Mouse (Mus musculus) right cerebral cortex, postnatal 10 days (tissue): ENCODE data around the gene Cntf.
"Not testable (repeated sequence)": the region's sequence is repeated elsewhere in the genome, so short reads cannot be mapped to it uniquely, and the experiment has no call there.

Source experiments
- DNase-seq, 2 experiments: peaks; one replicate each; pipeline ENCODE4 v3.0.0; 2021; ENCODE audit warnings: low spot score in 2 of 2

Gene Cntf

DNA sequence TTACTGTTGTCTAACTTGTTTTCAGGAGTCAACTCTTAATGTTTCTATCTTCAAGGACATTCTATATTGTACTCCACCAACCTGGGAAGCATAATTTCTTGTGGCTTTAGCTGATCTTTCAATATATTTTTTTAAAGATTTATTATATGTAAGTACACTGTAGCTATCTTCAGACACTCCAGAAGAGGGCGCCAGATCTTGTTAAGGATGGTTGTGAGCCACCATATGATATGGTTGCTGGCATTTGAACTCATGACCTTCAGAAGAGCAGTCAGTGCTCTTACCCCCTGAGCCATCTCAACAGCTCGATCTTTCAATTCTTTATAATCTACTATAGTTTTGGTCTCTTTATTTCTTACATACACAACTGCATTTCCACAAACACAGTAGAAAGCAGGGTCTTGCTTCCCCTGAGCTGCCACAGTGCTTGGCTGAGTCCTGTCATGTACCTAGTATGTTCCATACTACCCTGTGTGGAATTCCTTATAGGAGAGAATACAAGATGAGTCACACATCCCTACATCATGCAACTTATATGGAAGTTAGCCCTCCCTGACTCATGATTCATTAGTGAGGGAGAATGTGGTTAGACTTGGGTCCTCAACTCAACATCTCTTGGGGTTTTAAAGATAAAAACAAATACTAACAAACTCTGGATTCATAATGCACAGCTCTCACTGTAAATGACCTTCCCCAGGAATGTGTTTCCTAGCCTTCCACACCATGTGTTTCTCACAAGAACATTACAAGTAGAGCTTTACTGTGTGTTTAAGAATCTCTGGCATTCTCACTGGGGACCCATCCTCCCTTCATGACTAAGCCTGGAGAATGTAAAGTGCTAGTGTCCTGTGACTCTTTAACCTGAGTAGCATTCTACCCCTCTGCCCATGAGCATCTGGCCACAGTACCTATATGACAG, 3.0 kb downstream of the Cntf start:
- no peak for DNase-seq

DNA sequence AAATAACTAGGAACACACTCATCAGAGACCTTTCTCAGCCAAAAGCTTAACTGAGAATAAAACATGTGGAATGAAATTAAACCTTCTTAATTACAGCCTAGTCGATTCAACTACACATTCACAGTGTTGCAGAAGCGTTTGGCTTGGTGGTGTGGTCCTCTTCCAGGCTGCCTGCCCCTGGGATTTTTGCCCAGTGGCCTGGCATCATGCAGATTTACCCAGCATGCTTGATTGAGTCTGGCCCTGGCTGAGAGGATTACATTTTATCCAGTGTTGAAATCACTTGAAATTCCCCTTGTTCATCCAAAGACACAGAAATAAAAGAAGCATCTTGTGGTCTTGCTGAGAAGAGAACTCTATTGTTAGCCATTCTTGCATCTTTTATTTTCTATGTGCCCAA, 5.8 kb downstream of the Cntf start:
- DNase-seq = peak; percentile 81 to 83

DNA sequence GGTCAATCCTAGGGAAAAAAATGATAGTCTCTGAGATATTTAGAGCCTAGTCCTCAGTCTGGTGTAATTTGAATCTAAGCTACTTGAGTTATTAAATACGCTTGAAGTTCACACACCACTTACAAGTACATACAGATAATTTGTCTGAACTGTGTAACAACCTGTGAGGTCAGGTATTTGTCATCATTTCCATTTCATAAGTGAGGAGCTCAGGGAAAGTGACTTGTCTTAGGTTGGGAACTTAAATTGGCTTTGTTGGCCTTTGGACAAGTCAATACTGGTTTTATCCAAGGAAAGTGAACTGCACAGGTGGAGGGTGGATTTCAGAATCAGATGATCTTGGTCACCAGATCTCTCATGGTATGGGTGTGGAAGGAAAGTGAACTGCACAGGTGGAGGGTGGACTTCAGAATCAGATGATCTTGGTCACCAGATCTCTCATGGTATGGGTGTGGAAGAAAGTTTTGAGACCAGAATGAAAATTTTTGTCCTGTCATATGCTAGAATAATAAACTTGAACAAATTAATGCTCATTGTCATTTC, 6.4 kb downstream of the Cntf start:
- DNase-seq = no peak

GRCm38 (mm10) chr19:12756286-12756685, 9.1 kb downstream of the Cntf start:
- no peak for DNase-seq

DNA sequence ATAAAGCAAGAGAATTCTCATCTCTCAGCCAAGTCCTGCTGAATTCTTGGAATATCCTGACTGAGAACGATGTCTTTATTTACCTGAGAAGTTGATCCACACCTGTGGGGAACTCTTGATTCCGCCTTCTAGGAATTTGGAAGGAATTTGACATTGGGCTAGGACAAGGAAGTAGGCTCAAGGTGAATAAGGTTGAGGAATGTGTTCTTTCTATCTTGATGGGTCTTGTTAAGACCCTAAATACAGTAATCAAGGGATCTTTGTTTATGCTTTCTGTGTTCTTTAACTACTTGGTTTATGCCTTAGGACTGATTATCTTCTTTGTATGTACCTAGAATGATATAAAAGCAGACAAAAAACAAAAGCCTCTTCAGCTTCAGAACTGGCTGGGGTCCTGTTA, 33.5 kb downstream of the Cntf start:
- no peak for DNase-seq

GRCm38 (mm10) chr19:12731036-12731435, 34.4 kb downstream of the Cntf start:
- no peak for DNase-seq

- DNase-seq = no peak
Measured at GRCm38 (mm10) chr19:12725851-12726250, 39.6 kb downstream of the Cntf start.

- DNase-seq = peak in 1 of 2 experiments; percentile 37
Measured at GRCm38 (mm10) chr19:12722308-12722707, 43.1 kb downstream of the Cntf start.

DNA sequence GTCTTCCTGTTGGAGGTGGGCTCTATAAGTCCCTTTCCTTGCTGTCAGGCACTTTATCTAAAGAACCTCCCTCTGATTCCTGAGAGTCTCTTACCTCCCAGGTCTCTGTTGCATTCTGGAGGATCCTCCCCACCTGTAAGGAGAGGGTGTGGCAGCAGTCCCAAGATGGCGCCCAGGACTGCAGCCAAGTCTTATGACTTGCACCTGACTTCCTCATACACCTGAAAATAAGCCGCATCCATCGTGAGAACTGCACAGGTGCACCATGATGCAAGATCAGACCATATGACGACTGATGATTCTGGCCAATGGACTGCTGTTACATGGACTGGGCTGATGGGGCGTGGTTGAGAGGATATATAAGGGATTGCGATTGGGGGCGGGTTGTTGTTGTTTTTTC, 43.8 kb downstream of the Cntf start:
- not testable (repeated sequence) for DNase-seq

GRCm38 (mm10) chr19:12720919-12721318, 44.5 kb downstream of the Cntf start:
- DNase-seq = not testable (repeated sequence)

DNA sequence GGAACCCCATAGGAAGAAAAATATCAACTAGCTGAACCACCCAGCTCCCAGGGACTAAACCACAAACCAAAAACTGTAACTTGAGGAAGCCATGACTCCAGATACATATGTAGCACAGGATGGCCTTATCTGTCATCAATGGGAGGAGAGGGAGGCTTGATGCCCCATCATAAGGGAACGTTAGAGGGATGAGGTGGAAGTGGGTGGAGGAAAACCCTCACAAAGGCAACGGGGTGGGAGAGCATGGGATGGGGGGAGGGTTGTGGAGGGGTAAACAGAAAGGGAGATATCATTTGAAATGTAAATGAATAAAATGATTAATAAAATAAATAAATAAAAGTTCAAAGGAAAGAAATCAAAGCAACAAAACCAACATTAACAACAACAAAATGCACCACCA, 45.0 kb downstream of the Cntf start:
- DNase-seq = no peak

- no peak for DNase-seq
Measured at GRCm38 (mm10) chr19:12719189-12719588, 46.2 kb downstream of the Cntf start.
